Comparison of ENCODE assay signal across 8 mouse cellular contexts in genomic region chr11:119914381-119914780, GRCm38 (mm10). TPM values are rescaled to one million over a fixed set of nuclear protein-coding genes. Genes with fewer than 3 reads are reported as not detected.
DNase-seq lines count a peak whose midpoint lies in the region; ATAC-seq and TF ChIP-seq lines count a peak whose summit lies in the region.

No protein-coding gene starts in this region.

- DNase-seq in kidney, postnatal 4 days, result no peak
- DNase-seq in frontal cortex, postnatal 25 days (ENCODE audit: low spot score in 2 of 2), result no peak
- no peak for DNase-seq in spleen, adult 12 weeks (ENCODE audit: low spot score)
- DNase-seq in frontal cortex, postnatal 10 days (ENCODE audit: low spot score in 2 of 2), result no peak

- peaks cover 48% of the 10 kb centered on the region for H3K4me1 ChIP-seq in kidney, embryonic 15.5 days
- peaks cover 4% of the 10 kb centered on the region; the same call in 1 of the 2 replicates for H3K4me1 ChIP-seq in cortical plate, adult 2 months (ENCODE audit: control insufficient read depth, insufficient read depth, low read length)
- peaks cover 38% of the 10 kb centered on the region for H3K4me1 ChIP-seq in hindbrain, embryonic 13.5 days (replicated peaks)
- H3K4me1 ChIP-seq in midbrain, embryonic 13.5 days (replicated peaks), result peaks cover 37% of the 10 kb centered on the region

- peak overlapping the region; percentile 99 for H3K9ac ChIP-seq in kidney, embryonic 15.5 days
- peak overlapping the region; percentile 95 for H3K9ac ChIP-seq in hindbrain, embryonic 13.5 days
- peak overlapping the region; percentile 97 for H3K9ac ChIP-seq in midbrain, embryonic 13.5 days (replicated peaks)

- no peaks in the 10 kb centered on the region for H3K9me3 ChIP-seq in kidney, embryonic 15.5 days (replicated peaks)
- H3K9me3 ChIP-seq in hindbrain, embryonic 13.5 days, result no peaks in the 10 kb centered on the region
- no peaks in the 10 kb centered on the region for H3K9me3 ChIP-seq in midbrain, embryonic 13.5 days

- ATAC-seq in kidney, embryonic 15.5 days (replicated peaks; ENCODE audit: low FRiP score), result no peak
- no peak for ATAC-seq in hindbrain, embryonic 13.5 days (ENCODE audit: low FRiP score)
- ATAC-seq in midbrain, embryonic 13.5 days, result no peak

- no peak for TF ChIP-seq CTCF in cortical plate, adult 2 months (IDR thresholded peaks at IDR 0.05; ENCODE audit: extremely low read depth, insufficient read depth, low read length)

- H3K36me3 ChIP-seq in kidney, embryonic 15.5 days, result peaks cover 38% of the 10 kb centered on the region
- peaks cover 39% of the 10 kb centered on the region for H3K36me3 ChIP-seq in hindbrain, embryonic 13.5 days
- peaks cover 31% of the 10 kb centered on the region for H3K36me3 ChIP-seq in midbrain, embryonic 13.5 days

- peak overlapping the region; percentile 92 for H3K4me2 ChIP-seq in kidney, embryonic 15.5 days
- peak overlapping the region; percentile 99 for H3K4me2 ChIP-seq in hindbrain, embryonic 13.5 days
- H3K4me2 ChIP-seq in midbrain, embryonic 13.5 days (replicated peaks), result peak overlapping the region; percentile 99

- peak overlapping the region; percentile 88 for H3K27ac ChIP-seq in kidney, embryonic 15.5 days
- H3K27ac ChIP-seq in cortical plate, adult 2 months (ENCODE audit: insufficient read depth, low read length), result no peak overlapping the region
- peak overlapping the region; percentile 68; the same call in 1 of the 2 replicates for H3K27ac ChIP-seq in hindbrain, embryonic 13.5 days
- H3K27ac ChIP-seq in midbrain, embryonic 13.5 days, result peak overlapping the region; percentile 79; the same call in 1 of the 2 replicates

- H3K27me3 ChIP-seq in kidney, embryonic 15.5 days, result no peaks in the 10 kb centered on the region
- H3K27me3 ChIP-seq in hindbrain, embryonic 13.5 days, result no peaks in the 10 kb centered on the region
- no peaks in the 10 kb centered on the region for H3K27me3 ChIP-seq in midbrain, embryonic 13.5 days

- H3K4me3 ChIP-seq in kidney, embryonic 15.5 days (replicated peaks), result peak overlapping the region; percentile 99
- H3K4me3 ChIP-seq in cortical plate, adult 2 months (ENCODE audit: insufficient read depth, low read length), result peak overlapping the region; percentile 68
- H3K4me3 ChIP-seq in hindbrain, embryonic 13.5 days, result peak overlapping the region; percentile 75
- peak overlapping the region; percentile 95 for H3K4me3 ChIP-seq in midbrain, embryonic 13.5 days (replicated peaks)

- 19% methylated on average over 4 of the region's 4 CpGs for WGBS in kidney, embryonic 15.5 days
- 35% methylated on average over 4 of the region's 4 CpGs for WGBS in hindbrain, embryonic 13.5 days
- 32% methylated on average over 4 of the region's 4 CpGs for WGBS in midbrain, embryonic 13.5 days

- TF ChIP-seq POLR2A in cortical plate, adult 2 months (IDR thresholded peaks at IDR 0.05; ENCODE audit: extremely low read depth, insufficient read depth, low read length), result no peak

RNA-seq across cellular contexts. Expression of gene Chmp6, which starts 1.1 kb away (rescaled TPM):
- polyA plus RNA-seq in kidney, embryonic 15.5 days (2015; fragmentation: Nextera tagmentation; extraction: Ambion mirVana), result 94.1 and 101 TPM in 2 replicates
- polyA plus RNA-seq in cortical plate, adult 2 months (2012; rRNA removed), result 44.2 and 48.1 TPM in 2 replicates
- polyA plus RNA-seq in hindbrain, embryonic 13.5 days (2015; fragmentation: Nextera tagmentation; extraction: Ambion mirVana), result 100 and 103 TPM in 2 replicates
- 107 and 112 TPM in 2 replicates for polyA plus RNA-seq in midbrain, embryonic 13.5 days (2015; fragmentation: Nextera tagmentation; extraction: Ambion mirVana)

RNA-seq across cellular contexts. Expression of gene Baiap2, which starts 28.2 kb away (rescaled TPM):
- 20.8 and 22.3 TPM in 2 replicates for polyA plus RNA-seq in kidney, embryonic 15.5 days (2015; fragmentation: Nextera tagmentation; extraction: Ambion mirVana)
- 234 and 253 TPM in 2 replicates for polyA plus RNA-seq in cortical plate, adult 2 months (2012; rRNA removed)
- 10.0 and 12.3 TPM in 2 replicates for polyA plus RNA-seq in hindbrain, embryonic 13.5 days (2015; fragmentation: Nextera tagmentation; extraction: Ambion mirVana)
- polyA plus RNA-seq in midbrain, embryonic 13.5 days (2015; fragmentation: Nextera tagmentation; extraction: Ambion mirVana), result 9.2 and 10.0 TPM in 2 replicates

Comparison
In these comparisons a context has a peak if more than half of its experiments do, and no peak if none do; other contexts are left out.
1. RNA of gene Baiap2, which starts 28.2 kb away (polyA plus RNA-seq): 234 to 253 TPM in cortical plate, adult 2 months; 20.8 to 22.3 TPM in kidney, embryonic 15.5 days, 10.0 to 12.3 TPM in hindbrain, embryonic 13.5 days and 9.2 to 10.0 TPM in midbrain, embryonic 13.5 days; every median in the first group is over 10 times any median in the second.
2. Peak in every context shown above with its lines, with median percentiles within 50 percentile points of each other: H3K4me2 ChIP-seq, H3K4me3 ChIP-seq and H3K9ac ChIP-seq.